Mouse (Mus musculus) forebrain, embryonic 16.5 days (tissue): ENCODE results near the gene Tex38. TPM values are rescaled to one million over a fixed set of nuclear protein-coding genes. Genes with fewer than 3 reads are reported as not detected.

Experiments used
- ATAC-seq: fragments of 200-750 bp; cut with Nextera tagmentation; 2 replicates; pipeline ENCODE4 v1.8.0; 2017; ENCODE audit warnings: mild to moderate bottlenecking, moderate library complexity
- H3K27ac ChIP-seq: fragments of 300-500 bp; sonication (generic); 2 replicates; pipeline ENCODE4 v1.5.1; 2014; ENCODE audit warnings: low read length, control low read depth
- H3K27me3 ChIP-seq: fragments of 300-500 bp; sonication (generic); replicated peaks from 2 replicates; pipeline ENCODE4 v1.6.1; 2014; ENCODE audit warnings: low read length; ENCODE audit not compliant: control insufficient read depth, insufficient read depth
- H3K36me3 ChIP-seq: fragments of 300-500 bp; sonication (generic); 2 replicates; pipeline ENCODE4 v1.6.1; 2014; ENCODE audit not compliant: control insufficient read depth, insufficient read depth
- H3K4me1 ChIP-seq: fragments of 300-500 bp; sonication (generic); replicated peaks from 2 replicates; pipeline ENCODE4 v1.6.1; 2014; ENCODE audit warnings: low read length; ENCODE audit not compliant: control insufficient read depth, insufficient read depth
- H3K4me2 ChIP-seq: fragments of 300-500 bp; sonication (generic); 2 replicates; pipeline ENCODE4 v1.6.1; 2014; ENCODE audit warnings: mild to moderate bottlenecking, low read length, control low read depth
- H3K4me3 ChIP-seq: fragments of 300-500 bp; sonication (generic); replicated peaks from 2 replicates; pipeline ENCODE4 v1.5.1; 2014; ENCODE audit warnings: mild to moderate bottlenecking, low read length, control low read depth
- H3K9ac ChIP-seq: fragments of 300-500 bp; sonication (generic); replicated peaks from 2 replicates; pipeline ENCODE4 v1.6.1; 2014; ENCODE audit warnings: low read depth, low read length, control low read depth
- H3K9me3 ChIP-seq: fragments of 300-500 bp; sonication (generic); 2 replicates; pipeline ENCODE4 v1.6.1; 2016; ENCODE audit warnings: low read length; ENCODE audit not compliant: control insufficient read depth
- WGBS: fragments of 180-500 bp; shearing (Covaris S2); extraction: QIAGEN DNeasy Blood & Tissue Kit; methylation state at CpG from one replicate; pipeline ENCODE4 v1.1.7; 2014; 5-methylcytosine and 5-hydroxymethylcytosine counted together
- polyA plus RNA-seq: library from polyadenylated mRNA; unstranded; fragments of >200 nt; fragmentation: Nextera tagmentation; extraction: Ambion mirVana; gene quantifications from 2 replicates; pipeline ENCODE4 v1.2.1, GENCODE M21; 2015

Gene Tex38
- polyA plus RNA-seq, 1 experiment from 2014 or later, result 0.28 TPM

DNA sequence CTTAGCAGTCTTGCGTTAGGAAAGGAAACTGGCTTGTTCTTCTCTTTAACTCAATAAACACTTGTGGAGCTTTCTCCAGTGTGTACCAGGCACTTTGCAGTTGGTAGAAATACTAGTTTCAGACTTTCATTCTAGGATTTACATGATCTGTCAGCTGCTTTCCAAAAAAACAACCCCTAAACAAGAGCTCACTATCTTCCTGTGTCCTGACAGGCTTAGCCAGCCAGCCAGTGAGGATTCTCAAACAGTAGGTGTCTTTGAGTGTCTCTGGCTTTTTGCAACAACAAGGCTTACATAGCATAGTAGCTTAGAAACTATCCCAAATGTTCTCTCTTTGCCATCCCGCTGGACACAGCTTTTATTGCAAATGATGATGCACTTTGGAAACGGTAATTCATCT, 26.7 kb downstream of the Tex38 start:
- no peaks in the 10 kb centered on the region for H3K27me3 ChIP-seq
- WGBS, result 98% methylated on average over 3 of the region's 3 CpGs
- no peaks in the 10 kb centered on the region for H3K4me1 ChIP-seq
- H3K4me3 ChIP-seq, result no peak overlapping the region
- H3K9me3 ChIP-seq, result no peaks in the 10 kb centered on the region
- peaks cover 15% of the 10 kb centered on the region for H3K36me3 ChIP-seq
- H3K27ac ChIP-seq, result no peak overlapping the region
- H3K4me2 ChIP-seq, result no peak overlapping the region
- ATAC-seq, result no peak
- no peak overlapping the region for H3K9ac ChIP-seq

DNA sequence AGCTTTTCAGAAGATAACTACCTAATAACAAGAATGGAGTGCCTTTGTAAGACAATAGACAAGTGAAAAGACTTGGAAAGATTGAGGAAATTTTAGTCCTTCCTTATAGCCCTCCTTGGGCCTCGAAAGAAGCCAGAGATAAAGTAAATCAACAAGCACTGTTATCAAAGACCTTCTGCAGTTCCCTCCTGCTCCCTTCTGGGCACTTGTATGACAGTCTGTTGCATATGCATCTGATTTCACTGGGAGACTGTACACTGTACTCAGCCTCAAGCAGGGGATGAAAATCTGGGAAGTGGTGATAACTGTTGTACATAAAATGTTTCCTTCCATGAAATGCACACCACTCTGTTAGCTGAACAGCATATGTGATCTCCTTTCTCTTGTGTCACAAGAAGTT, 31.5 kb downstream of the Tex38 start:
- Histone ChIP-seq H3K36me3 (peaks cover 18% of the 10 kb centered on the region), H3K4me2 (no peak overlapping the region), H3K27ac (no peak overlapping the region), H3K27me3 (no peaks in the 10 kb centered on the region), H3K4me3 (no peak overlapping the region), H3K4me1 (no peaks in the 10 kb centered on the region), H3K9ac (no peak overlapping the region), H3K9me3 (no peaks in the 10 kb centered on the region)
- WGBS, result 96% methylated on average over 1 of the region's 1 CpGs
- ATAC-seq, result no peak

DNA sequence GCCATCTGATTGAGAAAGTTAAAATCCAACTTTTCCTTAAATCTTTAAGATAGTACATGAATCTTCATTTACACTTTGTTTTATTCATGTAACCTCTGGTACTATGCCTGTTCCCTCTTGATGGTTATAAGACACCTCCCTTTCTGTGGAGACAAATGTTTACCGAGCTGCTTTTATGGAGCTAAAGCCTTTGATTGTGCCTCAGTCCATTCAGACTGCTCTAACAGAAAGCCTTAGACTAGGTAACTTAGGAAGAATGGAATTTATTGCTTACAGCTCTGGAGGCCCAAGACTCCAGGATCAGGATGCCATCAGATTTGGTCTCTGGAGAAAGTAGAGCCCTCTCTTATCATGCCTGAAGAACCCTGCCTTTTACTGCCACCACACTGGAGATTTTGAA, 32.6 kb downstream of the Tex38 start:
- WGBS, result 56% methylated on average over 1 of the region's 1 CpGs

DNA sequence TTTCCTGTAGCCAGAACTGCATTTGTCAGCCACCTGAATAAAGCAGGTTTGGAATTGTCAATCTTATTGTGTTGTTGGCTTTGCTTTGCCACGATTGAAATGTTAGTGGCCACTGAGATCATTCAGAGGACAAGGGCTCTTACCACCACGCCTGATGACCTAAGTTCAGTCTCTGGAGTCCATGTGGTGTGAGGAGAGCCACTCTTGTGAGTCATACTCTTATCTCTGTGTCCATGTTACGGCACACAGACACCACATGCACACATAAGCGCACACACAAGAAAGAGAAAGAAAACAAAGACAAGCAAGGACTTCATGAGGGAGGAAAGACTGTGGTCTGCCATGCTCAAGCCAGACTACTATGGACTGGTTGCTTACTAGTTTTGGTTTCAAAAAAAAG, 37.7 kb downstream of the Tex38 start:
- no peaks in the 10 kb centered on the region for H3K27me3 ChIP-seq
- no peaks in the 10 kb centered on the region for H3K9me3 ChIP-seq
- H3K27ac ChIP-seq, result no peak overlapping the region
- H3K4me3 ChIP-seq, result no peak overlapping the region
- no peak for ATAC-seq
- peaks cover 16% of the 10 kb centered on the region for H3K4me1 ChIP-seq
- H3K36me3 ChIP-seq, result peaks cover 15% of the 10 kb centered on the region; the same call in 1 of the 2 replicates
- H3K9ac ChIP-seq, result no peak overlapping the region
- WGBS, result 87% methylated on average over 4 of the region's 4 CpGs
- H3K4me2 ChIP-seq, result no peak overlapping the region

More for the DNA sequence above, 32.6 kb downstream of the Tex38 start:
- Histone ChIP-seq H3K4me1 (no peaks in the 10 kb centered on the region), H3K4me2 (no peak overlapping the region), H3K27me3 (no peaks in the 10 kb centered on the region), H3K9ac (no peak overlapping the region), H3K4me3 (no peak overlapping the region), H3K36me3 (peaks cover 15% of the 10 kb centered on the region; the same call in 1 of the 2 replicates), H3K27ac (no peak overlapping the region), H3K9me3 (no peaks in the 10 kb centered on the region)
- ATAC-seq, result no peak

- H3K4me2 ChIP-seq, result no peak overlapping the region
- H3K27ac ChIP-seq, result no peak overlapping the region
- ATAC-seq, result no peak
- H3K9ac ChIP-seq, result no peak overlapping the region
- peaks cover 15% of the 10 kb centered on the region; the same call in 1 of the 2 replicates for H3K36me3 ChIP-seq
- H3K9me3 ChIP-seq, result no peaks in the 10 kb centered on the region
- H3K4me1 ChIP-seq, result peaks cover 16% of the 10 kb centered on the region
- H3K4me3 ChIP-seq, result no peak overlapping the region
- H3K27me3 ChIP-seq, result no peaks in the 10 kb centered on the region
Measured at GRCm38 (mm10) chr4:115742658-115743057, 38.2 kb downstream of the Tex38 start.

- 0 out of 2 replicates have a peak, but pooled peaks cover 2% of the 10 kb centered on the region for H3K27me3 ChIP-seq
Measured at GRCm38 (mm10) chr4:115738481-115738985, 42.3 kb downstream of the Tex38 start.

DNA sequence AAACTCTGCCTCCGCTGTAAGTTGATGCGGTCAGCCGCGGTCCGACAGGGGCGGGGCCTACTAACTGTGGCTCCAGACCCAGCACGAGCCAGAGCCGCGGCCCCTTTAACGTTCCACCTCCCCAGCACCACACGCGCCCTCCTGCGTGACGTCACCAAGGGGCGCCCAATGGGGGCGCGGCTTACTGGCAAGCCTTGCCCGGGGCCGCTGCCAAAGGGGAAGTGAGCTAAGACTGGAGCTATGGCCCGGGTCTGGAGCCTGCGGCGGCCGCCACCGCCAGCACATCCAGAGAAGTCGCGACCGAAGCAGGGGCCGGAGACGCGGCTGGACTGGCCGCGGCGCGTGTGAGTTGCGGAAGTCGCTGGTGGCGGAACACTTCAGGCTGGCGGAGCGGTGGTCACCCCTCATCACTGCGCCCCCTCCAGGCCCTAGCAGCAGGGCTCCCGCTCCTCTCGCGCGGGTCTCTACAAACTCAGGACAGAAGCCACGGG, 43.2 kb downstream of the Tex38 start, which contains the start of gene Efcab14:
TSS of gene Efcab14 (plus strand) at position 194 of the 491 bp plus-strand sequence.
- Histone ChIP-seq H3K4me3 (peak within 1 kb of the TSS; percentile 83), H3K27me3 (0 out of 2 replicates have a peak, but pooled peaks cover 2% of the 10 kb centered on the region), H3K4me2 (peak within 1 kb of the TSS; percentile 91), H3K4me1 (peaks cover 16% of the 10 kb centered on the region), H3K36me3 (peaks cover 6% of the 10 kb centered on the region; the same call in 1 of the 2 replicates), H3K9me3 (no peaks in the 10 kb centered on the region), H3K9ac (peak within 1 kb of the TSS; percentile 89), H3K27ac (peak within 1 kb of the TSS; percentile 76)
- peak; percentile 99 for ATAC-seq
- 0% methylated on average over 44 of the region's 45 CpGs for WGBS

More at GRCm38 (mm10) chr4:115738481-115738985, 42.3 kb downstream of the Tex38 start:
- Histone ChIP-seq H3K4me3 (peak overlapping the region; percentile 83), H3K4me2 (peak overlapping the region; percentile 91), H3K27ac (no peak overlapping the region), H3K4me1 (peaks cover 16% of the 10 kb centered on the region), H3K36me3 (peaks cover 10% of the 10 kb centered on the region; the same call in 1 of the 2 replicates), H3K9ac (peak overlapping the region; percentile 89), H3K9me3 (no peaks in the 10 kb centered on the region)
- no peak for ATAC-seq
- WGBS, result 39% methylated on average over 13 of the region's 13 CpGs

DNA sequence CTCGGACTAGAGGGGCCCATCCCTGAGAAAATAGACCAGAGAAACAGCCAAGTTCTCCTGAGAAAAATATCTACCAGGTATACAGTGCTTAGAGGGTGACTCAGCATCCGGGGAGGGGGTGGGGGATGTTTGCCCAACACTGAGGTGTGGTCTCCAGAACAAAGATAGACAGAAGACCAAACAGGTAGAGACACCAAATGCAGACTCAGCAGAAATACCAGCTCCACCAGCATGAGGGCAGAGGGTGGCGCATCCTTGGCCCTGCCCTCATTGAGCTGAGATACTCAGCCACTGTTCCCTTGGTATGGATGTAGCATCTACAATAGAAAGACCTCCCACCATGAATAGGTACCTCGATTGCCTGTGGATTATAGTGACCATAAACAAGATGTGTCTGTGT, 46.0 kb downstream of the Tex38 start:
- no peak overlapping the region for H3K4me3 ChIP-seq
- H3K4me2 ChIP-seq, result no peak overlapping the region
- H3K36me3 ChIP-seq, result no peaks in the 10 kb centered on the region
- WGBS, result 62% methylated on average over 4 of the region's 4 CpGs
- H3K9me3 ChIP-seq, result no peaks in the 10 kb centered on the region
- H3K27ac ChIP-seq, result no peak overlapping the region
- no peak overlapping the region for H3K9ac ChIP-seq
- peaks cover 16% of the 10 kb centered on the region for H3K4me1 ChIP-seq
- no peak for ATAC-seq
- H3K27me3 ChIP-seq, result 0 out of 2 replicates have a peak, but pooled peaks cover 5% of the 10 kb centered on the region

DNA sequence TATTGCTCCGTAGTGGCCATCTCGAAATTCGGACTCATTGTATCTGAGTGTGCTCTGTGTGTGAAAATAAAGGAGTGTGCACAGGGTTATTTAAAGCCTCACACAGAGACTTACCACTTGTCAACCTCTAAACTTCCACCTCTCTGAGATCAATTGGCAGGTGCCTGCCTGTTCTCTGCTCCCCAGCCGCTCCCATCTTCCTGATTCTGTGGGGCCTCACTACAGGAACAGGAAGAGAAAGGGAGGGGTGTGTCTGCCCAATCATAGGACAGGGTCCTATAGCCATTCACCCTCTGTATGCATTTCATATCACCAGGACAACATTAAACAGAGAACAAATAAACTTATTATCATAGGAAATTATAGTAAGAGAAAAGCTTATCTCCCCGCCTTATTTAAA, 47.1 kb downstream of the Tex38 start:
- ATAC-seq, result no peak
- H3K9ac ChIP-seq, result no peak overlapping the region
- H3K4me1 ChIP-seq, result peaks cover 7% of the 10 kb centered on the region
- no peaks in the 10 kb centered on the region for H3K9me3 ChIP-seq
- 0 out of 2 replicates have a peak, but pooled peaks cover 5% of the 10 kb centered on the region for H3K27me3 ChIP-seq
- no peak overlapping the region for H3K4me3 ChIP-seq
- no peaks in the 10 kb centered on the region for H3K36me3 ChIP-seq
- H3K4me2 ChIP-seq, result no peak overlapping the region
- H3K27ac ChIP-seq, result no peak overlapping the region
- WGBS, result 77% methylated on average over 5 of the region's 5 CpGs
